ENCODE assay signal across 11 mouse cellular contexts in genomic region chr13:97763436-97763835, GRCm38 (mm10). TPM values are rescaled to one million over a fixed set of nuclear protein-coding genes. Genes with fewer than 3 reads are reported as not detected.
DNase-seq lines count a peak whose midpoint lies in the region; ATAC-seq and TF ChIP-seq lines count a peak whose summit lies in the region.
"Had no signal": no experiment of that assay in that cellular context is flagged by ENCODE, and none has a peak within 500 bp of the region (broad histone marks: within the 10 kb centered on the region; RNA-seq: fewer than 3 reads in every experiment).

No protein-coding gene starts in this region.

- TF ChIP-seq CTCF in kidney, adult 2 months (conservative IDR thresholded peaks at IDR 0.05; ENCODE audit: insufficient read depth, insufficient read length, low read depth, low read length): no peak

- no peaks in the 10 kb centered on the region for H3K9me3 ChIP-seq in midbrain, embryonic 14.5 days (ENCODE audit: control insufficient read depth, low read length)
- no peaks in the 10 kb centered on the region for H3K9me3 ChIP-seq in midbrain, embryonic 10.5 days (replicated peaks)
- no peaks in the 10 kb centered on the region for H3K9me3 ChIP-seq in midbrain, embryonic 16.5 days (replicated peaks; ENCODE audit: control insufficient read depth, low read length, poor library complexity, severe bottlenecking)
- H3K9me3 ChIP-seq: neural tube, embryonic 12.5 days had no signal

- no peak for TF ChIP-seq POLR2A in kidney, adult 2 months (IDR thresholded peaks at IDR 0.05; ENCODE audit: low read depth, low read length)

- no peak overlapping the region for H3K4me2 ChIP-seq in midbrain, embryonic 14.5 days (ENCODE audit: low read length)
- no peak overlapping the region for H3K4me2 ChIP-seq in midbrain, embryonic 16.5 days (ENCODE audit: low read length)
- H3K4me2 ChIP-seq: neural tube, embryonic 12.5 days had no signal

- no peaks in the 10 kb centered on the region for H3K36me3 ChIP-seq in midbrain, embryonic 14.5 days (ENCODE audit: control insufficient read depth, insufficient read depth, low read length)
- H3K36me3 ChIP-seq in midbrain, embryonic 10.5 days: no peaks in the 10 kb centered on the region
- no peaks in the 10 kb centered on the region for H3K36me3 ChIP-seq in kidney, adult 2 months (ENCODE audit: control insufficient read depth, insufficient read depth, low read length)
- no peaks in the 10 kb centered on the region for H3K36me3 ChIP-seq in midbrain, embryonic 16.5 days (ENCODE audit: control insufficient read depth, insufficient read depth, low read length)
- H3K36me3 ChIP-seq: neural tube, embryonic 12.5 days had no signal

- no peak overlapping the region for H3K4me3 ChIP-seq in midbrain, embryonic 14.5 days (replicated peaks; ENCODE audit: low read depth, low read length)
- H3K4me3 ChIP-seq in midbrain, embryonic 10.5 days: no peak overlapping the region
- H3K4me3 ChIP-seq in kidney, adult 2 months (ENCODE audit: insufficient read depth, low read depth, low read length): no peak overlapping the region
- H3K4me3 ChIP-seq in midbrain, embryonic 16.5 days (ENCODE audit: low read depth, low read length): no peak overlapping the region
- H3K4me3 ChIP-seq: neural tube, embryonic 12.5 days had no signal

- no peak overlapping the region for H3K27ac ChIP-seq in midbrain, embryonic 14.5 days (replicated peaks; ENCODE audit: low read depth, low read length)
- H3K27ac ChIP-seq in midbrain, embryonic 10.5 days (replicated peaks): no peak overlapping the region
- no peak overlapping the region for H3K27ac ChIP-seq in kidney, adult 2 months (ENCODE audit: insufficient read depth, low read depth, low read length)
- H3K27ac ChIP-seq in midbrain, embryonic 16.5 days (ENCODE audit: low read length): peak overlapping the region; percentile 49
- H3K27ac ChIP-seq: neural tube, embryonic 12.5 days had no signal

- ATAC-seq in midbrain, embryonic 14.5 days (ENCODE audit: low FRiP score, low TSS enrichment): no peak
- ATAC-seq in midbrain, embryonic 16.5 days: peak; percentile 41; the same call in 1 of the 2 replicates
- ATAC-seq: intestine, embryonic 16.5 days had no signal

- no peaks in the 10 kb centered on the region for H3K27me3 ChIP-seq in midbrain, embryonic 14.5 days (ENCODE audit: control insufficient read depth, insufficient read depth, low read length)
- H3K27me3 ChIP-seq in midbrain, embryonic 10.5 days (ENCODE audit: low read depth, poor library complexity, severe bottlenecking): no peaks in the 10 kb centered on the region
- no peaks in the 10 kb centered on the region for H3K27me3 ChIP-seq in kidney, adult 2 months (replicated peaks; ENCODE audit: control insufficient read depth, insufficient read depth, low read length)
- no peaks in the 10 kb centered on the region for H3K27me3 ChIP-seq in midbrain, embryonic 16.5 days (ENCODE audit: control insufficient read depth, insufficient read depth, low read depth, low read length)
- H3K27me3 ChIP-seq: neural tube, embryonic 12.5 days had no signal

- 69% methylated on average over 6 of the region's 6 CpGs for WGBS in midbrain, embryonic 14.5 days
- 91% methylated on average over 6 of the region's 6 CpGs for WGBS in midbrain, embryonic 10.5 days
- WGBS in kidney, adult 2 months: 50% methylated on average over 6 of the region's 6 CpGs
- WGBS in midbrain, embryonic 16.5 days: 59% methylated on average over 6 of the region's 6 CpGs

- H3K9ac ChIP-seq in midbrain, embryonic 14.5 days (replicated peaks; ENCODE audit: low read length): no peak overlapping the region
- no peak overlapping the region for H3K9ac ChIP-seq in midbrain, embryonic 16.5 days (ENCODE audit: low read depth, low read length)
- H3K9ac ChIP-seq: forebrain, postnatal 0 days; neural tube, embryonic 12.5 days had no signal

- DNase-seq in adrenal gland, postnatal 10 days: peak; percentile 35
- DNase-seq in adrenal gland, postnatal 4 days (ENCODE audit: low spot score in 2 of 2): no peak
- DNase-seq in midbrain, embryonic 14.5 days: peak; percentile 55
- DNase-seq in midbrain, embryonic 10.5 days (ENCODE audit: low spot score): no peak
- peak; percentile 43 for DNase-seq in kidney, adult 2 months
- no peak for DNase-seq in gastrocnemius, postnatal 36 days
- DNase-seq in left cerebral cortex, postnatal 36 days (ENCODE audit: low spot score in 2 of 2): no peak
- DNase-seq: forebrain, postnatal 0 days had no signal

- H3K4me1 ChIP-seq in midbrain, embryonic 14.5 days (ENCODE audit: control insufficient read depth, insufficient read depth, low read length): peaks cover 12% of the 10 kb centered on the region
- peaks cover 14% of the 10 kb centered on the region for H3K4me1 ChIP-seq in midbrain, embryonic 10.5 days
- H3K4me1 ChIP-seq in kidney, adult 2 months (ENCODE audit: control insufficient read depth, insufficient read depth, low read length): no peaks in the 10 kb centered on the region
- H3K4me1 ChIP-seq in midbrain, embryonic 16.5 days (ENCODE audit: control insufficient read depth, insufficient read depth, low read length): peaks cover 15% of the 10 kb centered on the region

- intact Hi-C loops in gastrocnemius, postnatal 36 days (cut with DNase I): no loop called here
- intact Hi-C loops in left cerebral cortex, postnatal 36 days (cut with DNase I): no loop called here

RNA-seq across cellular contexts. Expression of gene Gm10260, which starts 3.0 kb away (rescaled TPM):
- total RNA-seq in adrenal gland, postnatal 10 days (2021): 100 to 1,000 TPM; 238 to 264 TPM
- total RNA-seq in adrenal gland, postnatal 4 days (2021): 100 to 1,000 TPM; 347 to 381 TPM
- polyA plus RNA-seq in midbrain, embryonic 14.5 days (2014; fragmentation: Nextera tagmentation; extraction: Ambion mirVana): not detected in 2 replicates
- polyA plus RNA-seq in midbrain, embryonic 10.5 days (2016; fragmentation: Nextera tagmentation; extraction: Ambion mirVana): 4.2 and 4.9 TPM in 2 replicates
- polyA plus RNA-seq in kidney, adult 2 months (2012; rRNA removed): 3.9 and 5.3 TPM in 2 replicates
- polyA plus RNA-seq in midbrain, embryonic 16.5 days (2015; fragmentation: Nextera tagmentation; extraction: Ambion mirVana): 3.6 and 4.0 TPM in 2 replicates
- 100 to 1,000 TPM in 1 of 2 experiments, 10 to 100 TPM in 1; 80.3 to 112 TPM for total RNA-seq in gastrocnemius, postnatal 36 days (2021)
- 10 to 100 TPM; 78.4 to 87.8 TPM for total RNA-seq in left cerebral cortex, postnatal 36 days (2021)

Comparison
In these comparisons a context has a peak if more than half of its experiments do, and no peak if none do; other contexts are left out.
1. DNase-seq: peak in adrenal gland, postnatal 10 days (single experiment), midbrain, embryonic 14.5 days (single experiment) and kidney, adult 2 months (single experiment); none in adrenal gland, postnatal 4 days (0 of 2), midbrain, embryonic 10.5 days (single experiment), gastrocnemius, postnatal 36 days (0 of 2) and left cerebral cortex, postnatal 36 days (0 of 2).